In the genomic region with DNA sequence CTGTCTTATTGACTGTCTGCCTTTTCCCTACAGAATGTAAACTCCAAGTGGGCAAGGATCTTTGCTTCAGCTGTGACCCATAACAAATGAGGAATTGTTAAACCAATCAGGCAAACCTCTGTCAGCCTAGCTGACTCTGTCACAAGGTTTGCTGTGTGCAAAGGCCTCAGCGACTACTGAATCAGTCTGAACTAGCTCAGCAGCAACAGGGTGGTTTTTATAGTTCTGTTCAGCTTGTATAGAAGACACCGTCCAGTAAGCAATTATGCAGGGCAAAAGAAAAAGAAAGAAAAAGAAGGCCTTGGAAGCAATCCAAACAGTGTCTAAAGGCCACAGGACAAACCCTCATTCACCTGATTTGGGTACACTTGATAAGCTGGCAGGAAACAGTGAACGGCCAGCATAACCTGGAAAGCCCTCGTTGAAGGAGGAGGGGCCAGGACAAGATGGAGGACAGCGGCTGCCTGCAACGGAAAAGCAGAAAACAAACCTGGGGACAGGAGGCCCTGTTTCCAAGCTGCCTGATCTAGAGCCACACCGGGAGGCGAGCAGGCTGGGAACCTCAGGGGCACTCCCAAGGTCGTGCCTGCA, we compare ENCODE assay signal across 13 mouse cellular contexts. TPM values are rescaled to one million over a fixed set of nuclear protein-coding genes. Genes with fewer than 3 reads are reported as not detected.
A peak's percentile ranks its signal among the peaks of the same experiment; 100 is the strongest.
DNase-seq lines count a peak whose midpoint lies in the region; ATAC-seq and TF ChIP-seq lines count a peak whose summit lies in the region.
"Had no signal": no experiment of that assay in that cellular context is flagged by ENCODE, and none has a peak within 500 bp of the region (broad histone marks: within the 10 kb centered on the region; RNA-seq: fewer than 3 reads in every experiment).

No protein-coding gene starts in this region.

- no peak for TF ChIP-seq POLR2A in kidney, adult 2 months (IDR thresholded peaks at IDR 0.05; ENCODE audit: low read depth, low read length)

- no peak overlapping the region for H3K4me3 ChIP-seq in kidney, adult 2 months (ENCODE audit: insufficient read depth, low read depth, low read length)
- no peak overlapping the region for H3K4me3 ChIP-seq in E14TG2a.4 (replicated peaks; ENCODE audit: low read length)
- no peak overlapping the region for H3K4me3 ChIP-seq in midbrain, embryonic 13.5 days (replicated peaks)
- H3K4me3 ChIP-seq: embryonic facial prominence, embryonic 13.5 days; midbrain, embryonic 12.5 days had no signal

- peak; percentile 21 for DNase-seq in kidney, adult 2 months
- no peak for DNase-seq in kidney, adult 8-10 months
- DNase-seq in adipocyte (ENCODE audit: low spot score), result peak; percentile 46
- DNase-seq in adrenal gland, adult 18-20 months (ENCODE audit: low spot score in 2 of 2), result no peak
- DNase-seq: gastrocnemius, postnatal 25 days; thymus, adult 2 months had no signal

- no peak overlapping the region for H3K4me2 ChIP-seq in midbrain, embryonic 13.5 days (replicated peaks)
- H3K4me2 ChIP-seq: embryonic facial prominence, embryonic 13.5 days; hindbrain, embryonic 14.5 days; midbrain, embryonic 12.5 days had no signal

- WGBS in kidney, adult 2 months, result 37% methylated on average over 9 of the region's 9 CpGs
- WGBS in midbrain, embryonic 13.5 days, result 74% methylated on average over 9 of the region's 9 CpGs

- peaks cover 9% of the 10 kb centered on the region for H3K9me3 ChIP-seq in E14TG2a.4 (ENCODE audit: low read length)
- H3K9me3 ChIP-seq in midbrain, embryonic 13.5 days, result no peaks in the 10 kb centered on the region
- H3K9me3 ChIP-seq: embryonic facial prominence, embryonic 13.5 days; midbrain, embryonic 12.5 days had no signal

- H3K36me3 ChIP-seq in kidney, adult 2 months (ENCODE audit: control insufficient read depth, insufficient read depth, low read length), result no peaks in the 10 kb centered on the region
- H3K36me3 ChIP-seq in E14TG2a.4 (ENCODE audit: insufficient read depth, low read length), result no peaks in the 10 kb centered on the region
- no peaks in the 10 kb centered on the region for H3K36me3 ChIP-seq in midbrain, embryonic 13.5 days
- H3K36me3 ChIP-seq: embryonic facial prominence, embryonic 13.5 days; midbrain, embryonic 12.5 days had no signal

- peak overlapping the region; percentile 19; the same call in 1 of the 2 replicates for H3K27ac ChIP-seq in kidney, adult 2 months (ENCODE audit: insufficient read depth, low read depth, low read length)
- no peak overlapping the region for H3K27ac ChIP-seq in midbrain, embryonic 13.5 days
- H3K27ac ChIP-seq: embryonic facial prominence, embryonic 13.5 days; hindbrain, embryonic 14.5 days; midbrain, embryonic 12.5 days had no signal

- no peaks in the 10 kb centered on the region for H3K27me3 ChIP-seq in kidney, adult 2 months (replicated peaks; ENCODE audit: control insufficient read depth, insufficient read depth, low read length)
- H3K27me3 ChIP-seq in E14TG2a.4 (ENCODE audit: insufficient read depth, low read length), result no peaks in the 10 kb centered on the region
- H3K27me3 ChIP-seq in midbrain, embryonic 13.5 days, result no peaks in the 10 kb centered on the region
- H3K27me3 ChIP-seq: embryonic facial prominence, embryonic 13.5 days; midbrain, embryonic 12.5 days had no signal

- TF ChIP-seq CTCF in kidney, adult 2 months (conservative IDR thresholded peaks at IDR 0.05; ENCODE audit: insufficient read depth, insufficient read length, low read depth, low read length), result no peak
- TF ChIP-seq CTCF in E14TG2a.4 (conservative IDR thresholded peaks at IDR 0.05; ENCODE audit: low read length), result 0 out of 2 replicates have a peak, but pooled peaks have one; percentile 3

- no peak overlapping the region for H3K9ac ChIP-seq in midbrain, embryonic 13.5 days (replicated peaks)
- H3K9ac ChIP-seq: embryonic facial prominence, embryonic 13.5 days; hindbrain, embryonic 14.5 days; midbrain, embryonic 12.5 days had no signal

- no peaks in the 10 kb centered on the region for H3K4me1 ChIP-seq in kidney, adult 2 months (ENCODE audit: control insufficient read depth, insufficient read depth, low read length)
- no peaks in the 10 kb centered on the region for H3K4me1 ChIP-seq in E14TG2a.4 (replicated peaks; ENCODE audit: low read depth, low read length)
- no peaks in the 10 kb centered on the region for H3K4me1 ChIP-seq in midbrain, embryonic 13.5 days (replicated peaks)
- H3K4me1 ChIP-seq: embryonic facial prominence, embryonic 13.5 days; midbrain, embryonic 12.5 days had no signal

- peak; percentile 32 for ATAC-seq in megakaryocyte progenitor cell, adult 5-6 weeks (replicated peaks; ENCODE audit: poor library complexity)
- no peak for ATAC-seq in midbrain, embryonic 13.5 days

RNA-seq across cellular contexts. Expression of gene Snx5, which starts 24.5 kb away (rescaled TPM):
- polyA plus RNA-seq in kidney, adult 2 months (2012; rRNA removed), result 40.9 and 47.2 TPM in 2 replicates
- 269 and 285 TPM in 2 replicates for total RNA-seq in megakaryocyte progenitor cell, adult 5-6 weeks (2015)
- 297 and 304 TPM in 2 replicates for total RNA-seq in megakaryocyte progenitor cell, adult 5-6 weeks (2017)
- total RNA-seq in adrenal gland, adult 18-20 months (2021), result 10 to 100 TPM; 82.1 to 86.4 TPM
- 64.7 and 66.5 TPM in 2 replicates for polyA plus RNA-seq in midbrain, embryonic 13.5 days (2015; fragmentation: Nextera tagmentation; extraction: Ambion mirVana)

RNA-seq across cellular contexts. Expression of gene Mgme1, which starts 24.8 kb away (rescaled TPM):
- polyA plus RNA-seq in kidney, adult 2 months (2012; rRNA removed), result 6.3 and 8.1 TPM in 2 replicates
- total RNA-seq in megakaryocyte progenitor cell, adult 5-6 weeks (2015), result 16.5 and 17.7 TPM in 2 replicates
- total RNA-seq in megakaryocyte progenitor cell, adult 5-6 weeks (2017), result 30.2 and 31.0 TPM in 2 replicates
- 10 to 100 TPM; 23.2 to 23.7 TPM for total RNA-seq in adrenal gland, adult 18-20 months (2021)
- 12.9 and 13.0 TPM in 2 replicates for polyA plus RNA-seq in midbrain, embryonic 13.5 days (2015; fragmentation: Nextera tagmentation; extraction: Ambion mirVana)

RNA-seq across cellular contexts. Expression of gene Ovol2, which starts 36.7 kb away (rescaled TPM):
- 2.1 and 3.0 TPM in 2 replicates for polyA plus RNA-seq in kidney, adult 2 months (2012; rRNA removed)
- not detected in 2 replicates for total RNA-seq in megakaryocyte progenitor cell, adult 5-6 weeks (2015)
- not detected in 2 replicates for total RNA-seq in megakaryocyte progenitor cell, adult 5-6 weeks (2017)
- not detected for total RNA-seq in adrenal gland, adult 18-20 months (2021)
- not detected in 2 replicates for polyA plus RNA-seq in midbrain, embryonic 13.5 days (2015; fragmentation: Nextera tagmentation; extraction: Ambion mirVana)
- total RNA-seq: gastrocnemius, postnatal 25 days had no signal
- polyA plus RNA-seq: hindbrain, embryonic 14.5 days; liver, embryonic 16.5 days; midbrain, embryonic 12.5 days had no signal

Comparison
In these comparisons a context has a peak if more than half of its experiments do, and no peak if none do; other contexts are left out.
1. DNase-seq: peak in kidney, adult 2 months (single experiment) and adipocyte (single experiment); none in kidney, adult 8-10 months (0 of 2) and adrenal gland, adult 18-20 months (0 of 2).